Mouse (Mus musculus) liver, embryonic 13.5 days (tissue): ENCODE results near the gene Enpp4. TPM values are rescaled to one million over a fixed set of nuclear protein-coding genes. Genes with fewer than 3 reads are reported as not detected.
A peak's percentile ranks its signal among the peaks of the same experiment; 100 is the strongest.

Source experiments
- ATAC-seq: fragments of 200-750 bp; cut with Nextera tagmentation; 2 replicates; pipeline ENCODE4 v1.8.0; 2017; ENCODE audit warnings: low read depth, mild to moderate bottlenecking, moderate number of reproducible peaks, moderate library complexity
- DNase-seq: peaks from one replicate; pipeline ENCODE4 v3.0.0; 2022
- H3K27ac ChIP-seq: fragments of 300-500 bp; sonication (generic); 2 replicates; pipeline ENCODE4 v1.5.1; 2015; ENCODE audit warnings: moderate library complexity, mild to moderate bottlenecking, inconsistent platforms
- H3K27me3 ChIP-seq: fragments of 300-500 bp; sonication (generic); 2 replicates; pipeline ENCODE4 v1.6.1; 2015; ENCODE audit warnings: mild to moderate bottlenecking, inconsistent platforms
- H3K36me3 ChIP-seq: fragments of 300-500 bp; sonication (generic); 2 replicates; pipeline ENCODE4 v1.6.1; 2015; ENCODE audit warnings: mild to moderate bottlenecking, inconsistent platforms
- H3K4me1 ChIP-seq: fragments of 300-500 bp; sonication (generic); replicated peaks from 2 replicates; pipeline ENCODE4 v1.6.1; 2015; ENCODE audit warnings: inconsistent platforms
- H3K4me2 ChIP-seq: fragments of 300-500 bp; sonication (generic); 2 replicates; pipeline ENCODE4 v1.6.1; 2015; ENCODE audit warnings: inconsistent platforms, mild to moderate bottlenecking, moderate library complexity
- H3K4me3 ChIP-seq: fragments of 300-500 bp; sonication (generic); replicated peaks from 2 replicates; pipeline ENCODE4 v1.5.1; 2015; ENCODE audit warnings: mild to moderate bottlenecking, inconsistent platforms
- H3K9ac ChIP-seq: fragments of 300-500 bp; sonication (generic); 2 replicates; pipeline ENCODE4 v1.6.1; 2015; ENCODE audit warnings: mild to moderate bottlenecking, inconsistent platforms
- H3K9me3 ChIP-seq: fragments of 300-500 bp; sonication (generic); replicated peaks from 2 replicates; pipeline ENCODE4 v1.6.1; 2016; ENCODE audit warnings: inconsistent platforms
- WGBS: fragments of 180-500 bp; shearing (Covaris S2); methylation state at CpG from one replicate; pipeline ENCODE4 v1.1.7; 2015; ENCODE audit not compliant: insufficient replicate concordance; 5-methylcytosine and 5-hydroxymethylcytosine counted together
- polyA plus RNA-seq: library from polyadenylated mRNA; unstranded; fragments of >200 nt; fragmentation: Nextera tagmentation; extraction: Ambion mirVana; gene quantifications from 2 replicates; pipeline ENCODE4 v1.2.1, GENCODE M21; 2015

Gene Enpp4
- polyA plus RNA-seq, 1 experiment from 2014 or later: 4.9 TPM

GRCm38 (mm10) chr17:44061289-44061890 lies 44.2 kb downstream of the Enpp4 start:
- no peak overlapping the region for H3K4me2 ChIP-seq
- H3K9me3 ChIP-seq: no peaks in the 10 kb centered on the region
- no peak for ATAC-seq
- H3K4me3 ChIP-seq: no peak overlapping the region
- DNase-seq: no peak
- no peaks in the 10 kb centered on the region for H3K27me3 ChIP-seq
- H3K9ac ChIP-seq: no peak overlapping the region
- H3K27ac ChIP-seq: no peak overlapping the region
- H3K36me3 ChIP-seq: no peaks in the 10 kb centered on the region
- H3K4me1 ChIP-seq: no peaks in the 10 kb centered on the region; the same call in 1 of the 2 replicates
- 63% methylated on average over 5 of the region's 5 CpGs for WGBS

- H3K9me3 ChIP-seq: no peaks in the 10 kb centered on the region
- no peaks in the 10 kb centered on the region for H3K36me3 ChIP-seq
- H3K4me1 ChIP-seq: no peaks in the 10 kb centered on the region; the same call in 1 of the 2 replicates
- ATAC-seq (no peak), DNase-seq (no peak)
- no peak overlapping the region for H3K27ac ChIP-seq
- WGBS: 84% methylated on average over 1 of the region's 1 CpGs
- H3K9ac ChIP-seq: no peak overlapping the region
- no peak overlapping the region for H3K4me2 ChIP-seq
- H3K27me3 ChIP-seq: no peaks in the 10 kb centered on the region
- H3K4me3 ChIP-seq: no peak overlapping the region
Measured at GRCm38 (mm10) chr17:44060781-44061180, 44.8 kb downstream of the Enpp4 start.

- Histone ChIP-seq H3K27me3 (no peaks in the 10 kb centered on the region), H3K4me2 (no peak overlapping the region), H3K9me3 (no peaks in the 10 kb centered on the region), H3K4me3 (no peak overlapping the region), H3K4me1 (no peaks in the 10 kb centered on the region; the same call in none of the 2 replicates), H3K36me3 (no peaks in the 10 kb centered on the region), H3K27ac (no peak overlapping the region), H3K9ac (no peak overlapping the region)
- ATAC-seq (0 out of 2 replicates have a peak, but pooled peaks have one; percentile 43), DNase-seq (no peak)
Measured at GRCm38 (mm10) chr17:44058145-44058544, 47.5 kb downstream of the Enpp4 start.

- H3K4me2 ChIP-seq: no peak overlapping the region
- H3K4me1 ChIP-seq: no peaks in the 10 kb centered on the region; the same call in none of the 2 replicates
- H3K27me3 ChIP-seq: no peaks in the 10 kb centered on the region
- DNase-seq: no peak
- ATAC-seq: no peak
- H3K9ac ChIP-seq: no peak overlapping the region
- no peak overlapping the region for H3K4me3 ChIP-seq
- 67% methylated on average over 1 of the region's 1 CpGs for WGBS
- H3K36me3 ChIP-seq: no peaks in the 10 kb centered on the region
- H3K9me3 ChIP-seq: no peaks in the 10 kb centered on the region
- H3K27ac ChIP-seq: no peak overlapping the region
Measured at GRCm38 (mm10) chr17:44057123-44057522, 48.5 kb downstream of the Enpp4 start.

- WGBS: 14% methylated on average over 4 of the region's 4 CpGs
- no peaks in the 10 kb centered on the region for H3K36me3 ChIP-seq
- H3K27ac ChIP-seq: no peak overlapping the region
Measured at GRCm38 (mm10) chr17:44053427-44053826, 52.2 kb downstream of the Enpp4 start.

More at GRCm38 (mm10) chr17:44053427-44053826, 52.2 kb downstream of the Enpp4 start:
- no peaks in the 10 kb centered on the region; the same call in none of the 2 replicates for H3K4me1 ChIP-seq
- no peaks in the 10 kb centered on the region for H3K9me3 ChIP-seq
- DNase-seq (no peak), ATAC-seq (no peak)
- no peak overlapping the region for H3K4me3 ChIP-seq
- H3K27me3 ChIP-seq: no peaks in the 10 kb centered on the region
- H3K4me2 ChIP-seq: no peak overlapping the region
- H3K9ac ChIP-seq: no peak overlapping the region

Other genes starting within 250 kb of the Enpp4 start
- 5.5 and 6.9 TPM in 2 replicates for gene Enpp5, start 27.0 kb downstream of the Enpp4 start, polyA plus RNA-seq
- 0.30 and 0.49 TPM in 2 replicates for gene Clic5, start 82.8 kb upstream of the Enpp4 start, polyA plus RNA-seq